Mouse (Mus musculus): ENCODE data around the gene Klhdc8a.

GRCm38 (mm10) chr1:132271237-132271636 lies 27.2 kb upstream of the Klhdc8a start:
- no peak for TF ChIP-seq CTCF (IDR thresholded peaks at IDR 0.05; ENCODE audit: borderline replicate concordance, insufficient read depth, low read depth, low read length)
- no peak for TF ChIP-seq POLR2A (IDR thresholded peaks at IDR 0.05; ENCODE audit: borderline replicate concordance, insufficient read depth, low read length)
